Mouse (Mus musculus) mature B cell (primary cell): ENCODE measurements around the gene Vmn2r6.
"Not testable (repeated sequence)": the region's sequence is repeated elsewhere in the genome, so short reads cannot be mapped to it uniquely, and the experiment has no call there.

ENCODE experiments used
- in situ Hi-C: fragments of 300-500 bp; cut with MboI; formaldehyde crosslinking; loops from 2 replicates; pipeline ENCODE4 v1.14.3; 2019

The Vmn2r6 gene

GRCm38 (mm10) chr3:64565730-64566129 is at the start of gene Vmn2r6:
Gene Vmn2r6 (minus strand): TSS chr3:64565830.
- in situ Hi-C loops: not testable (repeated sequence)

- in situ Hi-C loops: no loop called here
Observed at GRCm38 (mm10) chr3:64587618-64588017, 22.0 kb upstream of the Vmn2r6 start.

GRCm38 (mm10) chr3:64568793-64569192 is 3.2 kb upstream of the Vmn2r6 start:
- in situ Hi-C loops: not testable (repeated sequence)

GRCm38 (mm10) chr3:64523585-64523984 is 42.0 kb downstream of the Vmn2r6 start:
- in situ Hi-C loops: not testable (repeated sequence)

GRCm38 (mm10) chr3:64509742-64510141 is 55.9 kb downstream of the Vmn2r6 start, which contains the start of gene Vmn2r5:
Gene Vmn2r5 (minus strand): TSS chr3:64509842.
- in situ Hi-C loops: not testable (repeated sequence)
